Mouse (Mus musculus) 3134 (cell line): Measurements from ENCODE around the gene Pcif1.

ENCODE experiments used
- DNase-seq: peaks from one replicate; pipeline ENCODE4 v3.0.0-alpha.2; 2011; ENCODE audit warnings: low spot score; ENCODE audit not compliant: insufficient read length; ENCODE audit errors: extremely low read depth

The Pcif1 gene

GRCm38 (mm10) chr2:164892696-164893216 is 13.7 kb downstream of the Pcif1 start:
- DNase-seq = no peak

GRCm38 (mm10) chr2:164894048-164894447 is 14.9 kb downstream of the Pcif1 start:
- no peak for DNase-seq

- no peak for DNase-seq
These were observed 15.5 kb downstream of the Pcif1 start for GRCm38 (mm10) chr2:164894644-164895043.

- no peak for DNase-seq
These were observed 16.8 kb downstream of the Pcif1 start for GRCm38 (mm10) chr2:164895885-164896284.

GRCm38 (mm10) chr2:164898008-164898407 is 18.9 kb downstream of the Pcif1 start:
- no peak for DNase-seq

GRCm38 (mm10) chr2:164899034-164899433 is 19.9 kb downstream of the Pcif1 start:
- no peak for DNase-seq

- DNase-seq = no peak
These were observed 20.8 kb downstream of the Pcif1 start for GRCm38 (mm10) chr2:164899723-164900459.

GRCm38 (mm10) chr2:164901380-164901779 is 22.3 kb downstream of the Pcif1 start:
- DNase-seq = no peak

GRCm38 (mm10) chr2:164903496-164903895 is 24.4 kb downstream of the Pcif1 start:
- DNase-seq = no peak

GRCm38 (mm10) chr2:164906071-164906470 is 27.0 kb downstream of the Pcif1 start:
- DNase-seq = no peak

GRCm38 (mm10) chr2:164907511-164907910 is 28.4 kb downstream of the Pcif1 start:
- DNase-seq = no peak

GRCm38 (mm10) chr2:164908011-164908410 is 28.9 kb downstream of the Pcif1 start:
- DNase-seq = no peak

- DNase-seq = no peak
These were observed 30.0 kb downstream of the Pcif1 start for GRCm38 (mm10) chr2:164909100-164909499.

- DNase-seq = no peak
These were observed 30.4 kb downstream of the Pcif1 start for GRCm38 (mm10) chr2:164909542-164909941.

- DNase-seq = no peak
These were observed 31.4 kb downstream of the Pcif1 start for GRCm38 (mm10) chr2:164910360-164911061.

GRCm38 (mm10) chr2:164911086-164912048 is 32.3 kb downstream of the Pcif1 start, which contains the start of gene Zfp335:
TSS of gene Zfp335 (minus strand) at chr2:164911757.
- DNase-seq = peak; percentile 93

- DNase-seq = no peak
These were observed 33.0 kb downstream of the Pcif1 start for GRCm38 (mm10) chr2:164912151-164912550.

- DNase-seq = no peak
These were observed 33.8 kb downstream of the Pcif1 start for GRCm38 (mm10) chr2:164912749-164913427.

- no peak for DNase-seq
These were observed 34.3 kb downstream of the Pcif1 start for GRCm38 (mm10) chr2:164913428-164913786.

GRCm38 (mm10) chr2:164916820-164917219 is 37.7 kb downstream of the Pcif1 start:
- DNase-seq = no peak
